Mouse (Mus musculus) C2C12 (cell line): ENCODE data around the gene Tob2.

Experiments used
- CEBPB ChIP-seq: IDR thresholded peaks from one replicate; pipeline ENCODE4 v1.6.1; 2011; ENCODE audit warnings: low read depth, mild to moderate bottlenecking, control low read depth, moderate library complexity
- CTCF ChIP-seq: IDR thresholded peaks from one replicate; pipeline ENCODE4 v1.5.1; 2011; ENCODE audit not compliant: control insufficient read depth, insufficient read depth, insufficient read length
- MYOD1 ChIP-seq: IDR thresholded peaks from one replicate; pipeline ENCODE4 v1.6.1; 2011; ENCODE audit warnings: low read depth; ENCODE audit not compliant: control insufficient read depth, insufficient read length

DNA sequence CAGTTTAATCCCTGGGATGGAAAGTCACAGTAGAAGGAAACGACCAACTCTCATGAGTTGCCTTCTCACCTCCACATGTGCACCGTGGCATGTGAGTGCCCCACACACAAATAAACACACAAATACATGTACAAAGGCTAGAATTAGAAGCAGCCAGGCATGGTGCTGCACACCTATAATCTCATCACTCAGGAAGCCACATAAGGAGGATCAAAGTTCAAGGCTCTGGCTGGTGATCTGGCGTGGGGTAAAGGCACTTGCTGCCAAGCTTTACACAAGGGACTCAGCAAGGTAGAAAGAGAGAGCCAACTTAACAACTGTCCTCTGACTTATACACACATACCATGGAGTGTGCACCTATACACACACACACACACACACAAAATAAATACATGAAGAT, 58.2 kb downstream of the Tob2 start:
- TF ChIP-seq CEBPB (no peak), CTCF (no peak), MYOD1 (no peak)
